Mouse (Mus musculus) heart, embryonic 13.5 days (tissue): ENCODE measurements around the gene Nos2. TPM values are rescaled to one million over a fixed set of nuclear protein-coding genes. Genes with fewer than 3 reads are reported as not detected.

Source experiments
- ATAC-seq: fragments of 200-750 bp; cut with Nextera tagmentation; 2 replicates; pipeline ENCODE4 v1.8.0; 2017; ENCODE audit warnings: moderate TSS enrichment; ENCODE audit not compliant: insufficient number of reproducible peaks, low FRiP score, low TSS enrichment; ENCODE audit errors: extremely low read depth
- H3K27ac ChIP-seq: fragments of 300-500 bp; sonication (generic); replicated peaks from 2 replicates; pipeline ENCODE4 v1.5.1; 2015; ENCODE audit warnings: moderate library complexity, mild to moderate bottlenecking, inconsistent platforms
- H3K27me3 ChIP-seq: fragments of 300-500 bp; sonication (generic); replicated peaks from 2 replicates; pipeline ENCODE4 v1.6.1; 2015; ENCODE audit warnings: mild to moderate bottlenecking, inconsistent platforms
- H3K36me3 ChIP-seq: fragments of 300-500 bp; sonication (generic); 2 replicates; pipeline ENCODE4 v1.6.1; 2015; ENCODE audit warnings: mild to moderate bottlenecking, inconsistent platforms
- H3K4me1 ChIP-seq: fragments of 300-500 bp; sonication (generic); 2 replicates; pipeline ENCODE4 v1.6.1; 2015; ENCODE audit warnings: inconsistent platforms
- H3K4me2 ChIP-seq: fragments of 300-500 bp; sonication (generic); 2 replicates; pipeline ENCODE4 v1.6.1; 2015; ENCODE audit warnings: inconsistent platforms, mild to moderate bottlenecking, moderate library complexity
- H3K4me3 ChIP-seq: fragments of 300-500 bp; sonication (generic); 2 replicates; pipeline ENCODE4 v1.5.1; 2015; ENCODE audit warnings: moderate library complexity, mild to moderate bottlenecking, inconsistent platforms
- H3K9ac ChIP-seq: fragments of 300-500 bp; sonication (generic); 2 replicates; pipeline ENCODE4 v1.6.1; 2015; ENCODE audit warnings: inconsistent platforms, mild to moderate bottlenecking, moderate library complexity
- H3K9me3 ChIP-seq: fragments of 300-500 bp; sonication (generic); 2 replicates; pipeline ENCODE4 v1.6.1; 2016; ENCODE audit warnings: inconsistent platforms
- WGBS: fragments of 180-500 bp; shearing (Covaris S2); methylation state at CpG from one replicate; pipeline ENCODE4 v1.1.7; 2015; ENCODE audit warnings: mixed read lengths; 5-methylcytosine and 5-hydroxymethylcytosine counted together
- polyA plus RNA-seq: library from polyadenylated mRNA; unstranded; fragments of >200 nt; fragmentation: Nextera tagmentation; extraction: Ambion mirVana; gene quantifications from 2 replicates; pipeline ENCODE4 v1.2.1, GENCODE M21; 2015

Gene Nos2
- 0.56 and 0.84 TPM in 2 replicates for polyA plus RNA-seq

- no peak for ATAC-seq
- Histone ChIP-seq H3K27me3 (peaks cover 67% of the 10 kb centered on the region), H3K4me3 (no peak within 1 kb of the TSS), H3K4me2 (no peak within 1 kb of the TSS), H3K4me1 (peaks cover 9% of the 10 kb centered on the region; the same call in 1 of the 2 replicates), H3K9me3 (no peaks in the 10 kb centered on the region), H3K36me3 (no peaks in the 10 kb centered on the region), H3K27ac (no peak within 1 kb of the TSS), H3K9ac (no peak within 1 kb of the TSS)
- WGBS, result 56% methylated on average over 6 of the region's 6 CpGs
These were observed at the start of gene Nos2 for GRCm38 (mm10) chr11:78920411-78920939. Gene Nos2, plus strand, starts transcription at chr11:78920787.

DNA sequence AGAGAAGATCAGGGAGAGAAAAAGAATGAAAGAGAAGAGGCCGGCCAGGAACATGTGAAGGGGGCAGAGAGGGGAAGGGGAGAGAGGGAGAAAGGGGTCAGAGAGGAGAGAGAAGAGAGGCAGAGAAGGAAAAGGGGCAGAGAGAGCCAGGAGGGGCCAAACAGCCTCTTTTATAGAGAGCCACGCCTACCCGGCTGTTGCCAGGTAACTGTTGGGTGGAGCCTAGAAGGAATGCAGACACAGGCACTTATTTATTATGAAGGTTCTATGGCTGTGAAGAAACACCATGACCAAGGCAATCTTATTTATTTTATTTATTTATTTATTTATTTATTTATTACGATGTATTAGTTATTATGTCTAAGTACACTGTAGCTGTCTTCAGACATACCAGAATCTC, 49.7 kb upstream of the Nos2 start:
- ATAC-seq, result no peak
- H3K4me3 ChIP-seq, result no peak overlapping the region
- H3K27ac ChIP-seq, result no peak overlapping the region
- H3K9me3 ChIP-seq, result no peaks in the 10 kb centered on the region
- no peak overlapping the region for H3K9ac ChIP-seq
- no peaks in the 10 kb centered on the region for H3K36me3 ChIP-seq
- H3K4me1 ChIP-seq, result peaks cover 11% of the 10 kb centered on the region
- no peak overlapping the region for H3K4me2 ChIP-seq
- WGBS, result 78% methylated on average over 4 of the region's 4 CpGs
- H3K27me3 ChIP-seq, result no peaks in the 10 kb centered on the region

- H3K9ac ChIP-seq, result no peak overlapping the region
- WGBS, result 17% methylated on average over 2 of the region's 2 CpGs
- H3K4me1 ChIP-seq, result peaks cover 11% of the 10 kb centered on the region
- no peaks in the 10 kb centered on the region for H3K36me3 ChIP-seq
- no peaks in the 10 kb centered on the region for H3K27me3 ChIP-seq
- no peak overlapping the region for H3K4me3 ChIP-seq
- no peaks in the 10 kb centered on the region for H3K9me3 ChIP-seq
- H3K4me2 ChIP-seq, result no peak overlapping the region
- ATAC-seq, result no peak
- H3K27ac ChIP-seq, result no peak overlapping the region
These were observed 47.8 kb upstream of the Nos2 start for GRCm38 (mm10) chr11:78872782-78873181.

DNA sequence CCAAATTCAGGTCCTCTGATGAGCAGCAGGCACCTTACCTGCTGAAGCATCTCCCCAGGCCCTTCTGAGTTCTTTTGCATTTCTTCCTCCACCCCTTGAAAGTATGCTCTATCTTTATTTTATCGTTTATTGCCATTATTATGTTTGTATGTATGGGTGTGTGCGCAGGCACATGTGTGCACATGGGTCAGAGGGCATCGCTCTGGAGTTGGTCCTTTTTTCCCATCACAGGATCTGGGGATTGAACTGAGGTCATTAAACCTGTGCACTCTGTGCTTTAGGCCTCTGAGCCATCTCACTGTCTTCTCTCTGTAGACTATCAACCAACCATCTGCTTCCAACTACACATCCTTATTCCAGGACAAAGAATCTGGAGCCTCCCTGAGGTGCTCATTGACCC, 40.9 kb upstream of the Nos2 start:
- H3K9ac ChIP-seq, result no peak overlapping the region
- H3K27me3 ChIP-seq, result no peaks in the 10 kb centered on the region
- H3K27ac ChIP-seq, result no peak overlapping the region
- no peak overlapping the region for H3K4me2 ChIP-seq
- no peaks in the 10 kb centered on the region for H3K36me3 ChIP-seq
- no peaks in the 10 kb centered on the region for H3K9me3 ChIP-seq
- WGBS, result 88% methylated on average over 3 of the region's 3 CpGs
- no peaks in the 10 kb centered on the region for H3K4me1 ChIP-seq
- no peak for ATAC-seq
- H3K4me3 ChIP-seq, result no peak overlapping the region

- peak overlapping the region; percentile 24 for H3K4me2 ChIP-seq
- no peaks in the 10 kb centered on the region for H3K36me3 ChIP-seq
- ATAC-seq, result no peak
- H3K9me3 ChIP-seq, result no peaks in the 10 kb centered on the region
- 0 out of 2 replicates have a peak overlapping the region, but pooled peaks have one; percentile 19 for H3K9ac ChIP-seq
- H3K4me3 ChIP-seq, result no peak overlapping the region
- H3K27me3 ChIP-seq, result no peaks in the 10 kb centered on the region
- no peak overlapping the region for H3K27ac ChIP-seq
- H3K4me1 ChIP-seq, result peaks cover 11% of the 10 kb centered on the region
- 50% methylated on average over 1 of the region's 1 CpGs for WGBS
These were observed 33.9 kb upstream of the Nos2 start for GRCm38 (mm10) chr11:78886693-78887092.

DNA sequence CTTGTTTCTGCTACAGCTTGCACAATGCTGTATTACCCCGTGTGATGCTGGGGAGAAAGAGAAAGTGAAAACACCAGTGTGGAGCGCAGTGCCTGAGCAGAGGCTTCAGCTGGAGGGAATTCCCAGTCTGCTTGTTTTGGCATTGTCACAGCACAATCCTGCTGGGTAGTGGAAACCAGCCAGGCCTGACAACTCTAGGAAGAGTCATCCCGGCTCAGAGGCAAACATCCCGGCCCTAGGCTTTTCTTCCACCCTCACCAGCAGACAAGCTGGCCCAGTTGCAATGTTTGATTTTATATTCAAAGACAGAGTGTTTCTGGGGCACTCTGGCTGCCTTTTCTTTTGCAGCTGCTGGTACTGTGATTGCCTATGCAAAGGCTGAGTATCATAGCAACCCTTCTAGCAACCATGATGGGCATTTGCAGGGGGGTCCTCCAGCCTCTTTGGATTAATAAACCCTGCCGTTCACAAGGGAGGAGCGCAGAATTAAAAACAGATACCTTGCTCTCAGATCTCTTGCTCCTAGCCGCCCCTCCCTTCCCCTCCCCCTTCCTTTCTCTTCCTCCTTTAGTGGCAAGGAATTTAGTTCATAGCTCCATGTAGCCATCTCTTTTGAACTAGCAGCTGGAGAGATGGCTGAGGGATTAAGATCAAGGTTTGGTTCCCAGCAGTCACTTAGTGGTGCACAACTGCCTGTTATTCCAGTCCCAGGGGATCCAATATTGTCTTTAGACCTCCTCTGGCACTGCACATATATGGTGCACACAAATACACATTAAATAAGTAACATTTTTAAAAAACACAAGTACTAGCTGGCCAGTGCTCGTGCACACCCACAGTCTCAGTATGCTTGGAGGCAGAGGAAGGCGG, 33.2 kb upstream of the Nos2 start:
- 0 out of 2 replicates have a peak, but pooled peaks have one; percentile 31 for ATAC-seq
- WGBS, result 40% methylated on average over 9 of the region's 9 CpGs
- peak overlapping the region; percentile 24 for H3K4me2 ChIP-seq
- H3K9ac ChIP-seq, result 0 out of 2 replicates have a peak overlapping the region, but pooled peaks have one; percentile 19
- no peaks in the 10 kb centered on the region for H3K36me3 ChIP-seq
- H3K4me3 ChIP-seq, result no peak overlapping the region
- H3K9me3 ChIP-seq, result no peaks in the 10 kb centered on the region
- peaks cover 11% of the 10 kb centered on the region for H3K4me1 ChIP-seq
- peak overlapping the region; percentile 36; the same call in 1 of the 2 replicates for H3K27ac ChIP-seq
- H3K27me3 ChIP-seq, result no peaks in the 10 kb centered on the region

DNA sequence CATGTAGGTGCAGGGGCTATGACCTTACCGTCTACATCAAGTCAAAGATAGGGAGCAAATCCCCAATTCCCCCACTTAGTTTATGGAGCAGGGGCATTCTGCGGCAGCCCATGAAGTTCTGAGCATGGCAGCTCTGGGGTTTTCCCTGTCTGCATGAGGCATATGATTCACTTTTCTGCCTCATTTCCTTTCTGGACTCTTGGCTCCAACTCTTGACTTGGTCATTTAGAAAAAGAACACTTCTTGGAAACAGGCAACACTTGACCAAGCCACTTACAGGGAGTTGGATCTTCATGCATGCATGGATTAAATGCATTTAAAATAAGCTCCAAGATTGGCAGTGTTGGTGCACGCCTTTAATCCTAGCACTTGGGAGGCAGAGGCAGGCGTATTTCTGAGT, 31.4 kb upstream of the Nos2 start:
- no peak overlapping the region for H3K4me2 ChIP-seq
- H3K36me3 ChIP-seq, result no peaks in the 10 kb centered on the region
- ATAC-seq, result no peak
- H3K9ac ChIP-seq, result no peak overlapping the region
- no peaks in the 10 kb centered on the region for H3K27me3 ChIP-seq
- H3K27ac ChIP-seq, result no peak overlapping the region
- no peaks in the 10 kb centered on the region for H3K9me3 ChIP-seq
- peaks cover 11% of the 10 kb centered on the region for H3K4me1 ChIP-seq
- 86% methylated on average over 4 of the region's 4 CpGs for WGBS
- no peak overlapping the region for H3K4me3 ChIP-seq

DNA sequence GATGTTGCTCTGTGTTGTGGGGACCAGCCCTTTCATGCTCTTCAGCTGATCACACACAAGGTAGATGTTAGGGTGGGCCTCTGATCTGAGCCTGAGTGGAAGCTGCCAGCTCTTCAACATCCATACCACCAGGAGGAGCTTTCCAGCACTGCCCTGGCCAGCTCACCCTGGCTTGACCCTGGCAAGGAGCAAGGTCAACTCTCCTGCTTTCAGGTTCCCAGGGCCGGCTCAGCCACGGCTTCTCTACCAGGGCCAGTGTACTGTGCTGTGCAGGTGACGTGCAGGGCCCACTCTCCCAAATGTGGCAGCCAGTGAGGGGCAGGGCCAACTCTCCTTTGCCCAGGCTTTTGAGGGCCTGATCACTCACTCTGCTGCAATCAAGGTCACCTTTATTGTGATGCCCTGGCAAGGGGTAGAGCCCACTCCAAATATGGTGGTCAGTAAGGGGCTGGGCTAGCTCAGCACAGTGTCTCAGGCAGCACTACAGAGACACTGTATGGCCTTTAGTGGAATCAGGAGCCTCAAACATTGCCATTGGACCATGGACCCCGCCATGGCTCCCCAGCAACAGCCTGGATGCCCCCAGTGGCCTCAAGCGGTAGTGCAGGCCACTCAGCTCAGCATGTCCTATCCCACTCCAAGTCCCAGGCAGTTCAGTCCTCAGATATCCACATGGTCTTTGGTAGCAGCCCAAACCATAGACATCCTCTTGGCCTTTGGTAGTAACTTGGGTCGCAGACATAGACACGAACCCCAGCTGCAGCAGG, 24.0 kb upstream of the Nos2 start:
- Histone ChIP-seq H3K9ac (no peak overlapping the region), H3K36me3 (no peaks in the 10 kb centered on the region), H3K27ac (no peak overlapping the region), H3K27me3 (no peaks in the 10 kb centered on the region), H3K4me2 (no peak overlapping the region), H3K9me3 (no peaks in the 10 kb centered on the region), H3K4me3 (no peak overlapping the region), H3K4me1 (no peaks in the 10 kb centered on the region)
- WGBS, result 66% methylated on average over 7 of the region's 7 CpGs
- ATAC-seq, result no peak

DNA sequence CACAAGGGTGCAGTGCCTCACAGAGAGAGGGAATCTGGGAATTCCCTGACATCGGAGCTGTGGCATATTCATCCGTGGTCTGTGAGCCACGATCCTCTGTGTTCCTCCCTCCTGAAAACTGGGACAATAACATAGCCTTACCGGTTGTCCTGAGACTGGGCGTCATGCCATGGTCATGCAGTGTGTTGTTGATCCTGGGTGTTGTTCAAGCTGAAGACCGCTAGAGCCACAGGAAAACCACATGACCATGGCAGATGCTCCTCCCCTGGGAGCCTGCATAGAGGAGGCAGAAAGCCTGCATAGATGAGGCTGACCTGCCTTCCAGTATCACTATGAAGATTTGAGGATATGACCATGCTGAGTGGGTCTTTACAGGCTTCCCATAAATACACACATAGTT, 5.1 kb upstream of the Nos2 start:
- WGBS, result 71% methylated on average over 6 of the region's 6 CpGs
- Histone ChIP-seq H3K4me1 (no peaks in the 10 kb centered on the region), H3K27ac (no peak overlapping the region), H3K27me3 (peaks cover 22% of the 10 kb centered on the region), H3K4me2 (no peak overlapping the region), H3K9me3 (no peaks in the 10 kb centered on the region), H3K9ac (no peak overlapping the region), H3K36me3 (no peaks in the 10 kb centered on the region), H3K4me3 (no peak overlapping the region)
- no peak for ATAC-seq

GRCm38 (mm10) chr11:78916410-78916809, 4.2 kb upstream of the Nos2 start:
- H3K4me3 ChIP-seq, result no peak overlapping the region
- H3K9ac ChIP-seq, result no peak overlapping the region
- H3K4me2 ChIP-seq, result no peak overlapping the region
- 79% methylated on average over 1 of the region's 1 CpGs for WGBS
- H3K27me3 ChIP-seq, result peaks cover 27% of the 10 kb centered on the region
- no peaks in the 10 kb centered on the region for H3K36me3 ChIP-seq
- H3K4me1 ChIP-seq, result no peaks in the 10 kb centered on the region
- no peak for ATAC-seq
- no peak overlapping the region for H3K27ac ChIP-seq
- H3K9me3 ChIP-seq, result no peaks in the 10 kb centered on the region

GRCm38 (mm10) chr11:78919745-78920144, 842 bp upstream of the Nos2 start:
- Histone ChIP-seq H3K27ac (no peak overlapping the region), H3K4me2 (no peak overlapping the region), H3K36me3 (no peaks in the 10 kb centered on the region), H3K4me1 (peaks cover 2% of the 10 kb centered on the region; the same call in 1 of the 2 replicates), H3K27me3 (peaks cover 60% of the 10 kb centered on the region), H3K4me3 (no peak overlapping the region), H3K9me3 (no peaks in the 10 kb centered on the region), H3K9ac (no peak overlapping the region)
- ATAC-seq, result no peak
- 56% methylated on average over 4 of the region's 4 CpGs for WGBS
